Mouse (Mus musculus) ES-Bruce4 (cell line): ENCODE measurements around the gene Sufu.

Source experiments
- CTCF ChIP-seq: IDR thresholded peaks from one replicate; pipeline ENCODE4 v1.8.1; 2011; ENCODE audit warnings: low read depth, low read length
- EP300 ChIP-seq: IDR thresholded peaks from 2 replicates; pipeline ENCODE4 v1.6.1; 2011; ENCODE audit warnings: low read depth, low read length; ENCODE audit not compliant: insufficient read depth
- POLR2A ChIP-seq: IDR thresholded peaks from one replicate; pipeline ENCODE4 v1.8.1; 2011; ENCODE audit warnings: low read length; ENCODE audit not compliant: insufficient read depth

DNA sequence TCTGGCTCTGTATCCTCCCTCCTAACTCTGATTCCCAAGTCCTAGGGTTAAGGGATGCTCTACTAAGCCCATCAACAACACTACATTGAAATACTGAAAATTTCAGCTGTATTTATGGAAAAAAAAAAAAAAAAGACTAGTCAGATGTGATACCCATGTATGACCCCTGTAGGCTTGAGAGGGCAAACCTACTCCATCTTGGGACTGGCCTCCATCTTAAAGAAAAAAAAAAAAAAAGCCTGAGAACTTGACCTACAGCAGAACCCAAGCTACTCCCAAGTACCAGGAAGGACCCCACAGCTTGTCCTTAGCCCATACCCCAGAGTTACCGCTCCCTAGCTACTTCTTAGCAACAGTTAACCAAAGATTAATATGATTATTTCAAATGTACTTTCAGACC lies 49.5 kb upstream of the Sufu start:
- TF ChIP-seq EP300 (no peak), CTCF (no peak), POLR2A (no peak)
